Mouse (Mus musculus) frontal cortex, adult 2 months (tissue): ENCODE results near the gene Dgkd. TPM values are rescaled to one million over a fixed set of nuclear protein-coding genes. Genes with fewer than 3 reads are reported as not detected.
"Not testable (repeated sequence)": the region's sequence is repeated elsewhere in the genome, so short reads cannot be mapped to it uniquely, and the experiment has no call there.

Experiments
- DNase-seq, 2 experiments: peaks; one replicate each; pipeline ENCODE4 v3.0.0; 2022; ENCODE audit warnings: low spot score in 1 of 2; ENCODE audit errors: extremely low spot score in 1 of 2
- polyA plus RNA-seq: library from polyadenylated mRNA; depleted of rRNA; stranded (reverse); fragments of >200 nt; gene quantifications from 2 replicates; pipeline ENCODE4 v1.2.3, GENCODE M21; 2012; rRNA removed

Gene Dgkd
- polyA plus RNA-seq, result 57.6 and 73.7 TPM in 2 replicates

DNA sequence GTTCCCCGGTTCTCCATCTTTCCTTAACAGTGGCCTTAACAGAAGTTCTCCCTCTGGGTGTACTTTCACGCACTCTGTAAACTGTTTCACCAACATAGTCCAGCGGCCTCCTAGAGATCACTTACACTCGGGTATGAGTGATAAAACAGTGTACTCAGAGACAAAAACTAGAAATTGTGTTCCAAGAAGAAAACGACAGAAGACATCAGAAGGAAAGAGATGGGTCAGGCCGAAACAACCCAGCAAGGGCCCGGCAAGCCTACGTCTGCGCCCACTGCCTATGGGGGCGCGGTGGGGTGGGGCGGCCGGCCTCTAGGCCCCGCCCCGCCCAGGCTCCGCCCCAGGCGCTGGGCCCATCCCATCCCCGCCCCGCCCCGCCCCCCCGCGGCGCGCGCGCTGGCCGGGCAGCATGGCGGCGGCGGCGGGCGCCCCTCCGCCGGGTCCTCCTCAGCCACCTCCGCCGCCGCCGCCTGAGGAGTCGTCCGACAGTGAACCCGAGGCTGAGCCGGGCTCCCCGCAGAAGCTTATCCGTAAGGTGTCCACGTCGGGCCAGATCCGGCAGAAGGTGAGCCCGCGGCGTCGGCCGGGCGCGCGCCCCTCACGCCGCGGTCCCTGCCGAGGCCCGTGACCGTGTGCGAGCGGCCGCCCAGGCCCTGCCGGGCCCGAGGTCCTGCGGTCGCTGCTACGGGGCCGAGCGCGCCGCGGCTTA is at the start of gene Dgkd:
TSS of gene Dgkd (plus strand) at position 396 of the 709 bp plus-strand sequence.
- peak in 1 of 2 experiments; percentile 56 for DNase-seq

DNA sequence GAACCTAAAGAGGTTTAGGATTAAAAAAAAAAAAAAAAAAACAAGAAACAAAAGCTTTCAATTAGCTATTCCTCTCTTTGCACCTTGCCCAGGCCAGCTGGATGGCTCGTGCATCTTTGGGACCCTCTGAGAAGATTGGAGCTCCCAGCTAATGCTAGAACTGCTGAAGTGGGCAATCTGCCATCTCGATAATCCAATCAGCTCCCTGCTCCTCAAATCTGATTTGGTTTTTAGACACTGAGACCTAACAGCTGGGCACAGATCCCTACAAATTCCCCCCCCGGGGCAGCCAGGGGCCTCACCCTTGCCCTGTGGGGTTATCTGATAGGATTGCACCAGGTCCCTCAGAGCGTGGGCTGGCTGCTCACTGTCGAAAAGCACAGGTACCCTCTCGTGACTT is 49.5 kb upstream of the Dgkd start, which contains the start of gene Sag:
TSS of gene Sag (plus strand) at position 105 of the 400 bp plus-strand sequence.
- DNase-seq, result no peak

DNA sequence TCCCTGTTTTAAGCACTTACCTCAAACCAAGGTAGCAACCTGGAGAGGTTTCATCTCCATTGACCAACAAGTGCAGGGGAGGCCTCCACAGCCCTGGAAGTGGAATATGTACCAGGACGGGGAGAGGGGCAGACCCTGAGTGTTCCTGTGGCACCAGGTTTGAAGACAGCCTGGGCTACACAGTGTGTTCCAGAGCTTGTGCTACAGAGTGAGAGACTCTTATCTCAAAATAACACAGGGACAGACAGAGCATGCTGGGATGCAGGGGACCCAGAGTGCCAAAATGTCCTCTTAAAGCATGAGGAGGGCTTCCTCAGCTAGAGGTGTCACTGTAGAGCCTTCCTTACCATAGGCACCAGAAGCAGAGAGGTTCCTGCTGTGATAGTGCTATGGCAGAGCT is 45.3 kb upstream of the Dgkd start:
- no peak for DNase-seq

DNA sequence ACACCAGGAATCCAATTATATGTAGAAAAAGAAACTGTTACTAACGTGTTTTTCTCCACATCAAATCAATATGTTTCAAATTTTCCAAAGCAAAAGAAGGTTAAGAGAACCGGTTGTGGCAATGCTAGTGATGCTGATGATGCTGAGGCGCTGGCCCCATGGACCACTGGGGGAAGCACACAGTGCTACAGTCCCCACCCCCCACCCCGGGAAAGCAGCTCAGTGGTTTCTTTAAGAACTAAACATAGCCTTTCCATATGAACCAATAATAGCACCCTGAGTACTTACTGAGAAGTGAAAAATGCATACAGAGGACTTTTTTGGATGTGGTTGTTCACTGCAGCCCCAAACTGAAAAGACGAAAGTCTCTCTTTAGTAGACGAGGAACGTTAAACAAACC is 41.7 kb upstream of the Dgkd start:
- DNase-seq, result no peak

DNA sequence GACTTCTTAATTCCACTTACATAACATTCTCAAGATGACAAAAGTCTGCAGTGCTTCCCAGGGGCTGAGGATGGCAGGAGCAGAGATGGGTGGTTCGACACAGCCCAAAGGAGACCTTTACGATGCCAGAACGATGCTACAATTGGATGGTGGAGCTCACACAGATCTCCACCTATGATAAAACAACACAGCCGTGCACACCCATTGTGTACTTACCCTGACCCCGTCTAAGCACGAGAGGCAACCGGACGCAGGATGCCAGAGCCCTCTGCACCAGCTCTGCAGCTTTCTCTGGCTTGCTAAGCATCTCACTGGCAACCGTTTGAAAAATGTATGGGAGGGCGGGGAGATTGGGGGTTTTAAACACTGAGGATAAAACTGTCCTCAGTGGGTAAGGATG is 41.0 kb upstream of the Dgkd start:
- DNase-seq, result no peak

DNA sequence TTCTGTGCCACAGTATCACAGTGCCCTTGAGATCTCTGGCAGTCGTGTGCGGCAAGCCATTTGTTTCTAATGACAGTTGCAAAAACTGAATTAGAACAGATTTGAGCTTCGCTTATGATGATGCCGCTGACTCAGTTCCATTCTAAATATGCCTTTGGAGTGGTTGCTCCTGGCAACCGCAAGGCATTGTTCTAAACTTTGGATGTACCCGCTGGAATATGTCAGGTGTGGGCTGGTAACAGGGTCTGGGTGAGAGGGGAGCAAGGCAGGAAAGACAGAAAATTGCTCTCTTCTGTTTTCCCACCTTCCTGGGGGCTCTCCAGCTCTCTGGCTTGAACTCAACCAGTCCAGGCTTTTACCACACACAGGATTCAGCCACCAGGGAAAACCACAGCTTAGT is 39.9 kb upstream of the Dgkd start:
- peak; percentile 71 to 75 for DNase-seq

DNA sequence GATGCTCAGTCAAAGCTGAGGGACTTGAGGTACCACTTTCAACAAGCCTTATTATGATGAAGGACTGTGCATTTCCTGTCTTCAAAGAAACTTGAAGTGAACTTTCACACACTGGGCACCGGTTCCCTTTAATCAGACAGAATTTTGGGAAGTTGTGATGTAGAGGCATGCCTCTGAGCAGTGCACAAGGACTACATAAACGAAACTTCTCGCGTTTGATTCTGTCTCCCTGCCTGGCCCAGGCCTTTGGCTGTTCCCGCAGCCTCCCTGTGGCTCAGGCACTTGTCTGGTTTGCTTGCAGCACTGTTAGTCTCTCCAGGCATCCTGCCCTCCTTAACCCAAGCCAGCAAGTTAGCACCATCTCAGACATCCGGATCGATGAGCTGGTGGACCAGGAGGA is 39.4 kb upstream of the Dgkd start:
- no peak for DNase-seq

DNA sequence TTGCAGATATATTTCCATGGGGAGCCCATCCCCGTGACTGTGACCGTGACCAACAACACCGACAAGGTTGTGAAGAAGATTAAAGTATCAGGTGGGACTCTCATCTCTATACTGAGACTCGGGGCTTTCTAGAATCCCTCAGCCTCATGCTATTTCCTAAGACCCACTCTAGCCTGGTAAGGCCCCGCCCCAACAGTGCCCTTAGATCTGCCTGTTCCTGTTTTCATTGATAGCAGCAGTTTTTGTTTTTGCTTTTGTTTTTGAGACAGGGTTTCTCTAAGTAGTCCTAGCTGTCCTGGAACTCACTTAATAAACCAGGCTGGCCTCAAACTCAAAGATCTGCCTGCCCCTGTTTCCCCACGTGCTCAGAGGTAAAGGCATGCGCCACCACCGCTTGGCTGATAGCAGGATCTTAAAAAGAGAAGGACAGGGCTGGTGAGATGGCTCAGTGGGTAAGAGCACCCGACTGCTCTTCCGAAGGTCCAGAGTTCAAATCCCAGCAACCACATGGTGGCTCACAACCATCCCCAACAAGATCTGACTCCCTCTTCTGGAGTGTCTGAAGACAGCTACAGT is 28.6 kb upstream of the Dgkd start:
- DNase-seq, result no peak

DNA sequence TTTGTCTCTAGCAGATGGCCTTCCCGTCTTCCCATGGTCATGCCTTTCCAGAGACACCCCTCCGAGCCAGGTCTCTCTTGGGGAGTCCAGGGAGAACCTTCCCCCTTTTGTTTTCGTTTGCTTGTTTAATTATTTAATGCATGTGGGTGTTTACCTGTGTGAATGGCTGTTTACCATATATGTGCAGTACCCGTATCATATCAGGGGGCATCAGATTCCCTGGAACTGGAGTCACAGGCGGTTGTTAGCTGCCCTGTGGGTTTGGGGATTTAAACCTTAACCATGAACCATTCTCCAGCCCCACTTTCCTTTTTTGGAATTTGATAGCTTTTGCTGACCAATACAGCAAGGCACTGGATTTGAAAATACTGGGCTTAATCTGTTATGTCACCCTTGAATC is 27.8 kb upstream of the Dgkd start:
- no peak for DNase-seq

DNA sequence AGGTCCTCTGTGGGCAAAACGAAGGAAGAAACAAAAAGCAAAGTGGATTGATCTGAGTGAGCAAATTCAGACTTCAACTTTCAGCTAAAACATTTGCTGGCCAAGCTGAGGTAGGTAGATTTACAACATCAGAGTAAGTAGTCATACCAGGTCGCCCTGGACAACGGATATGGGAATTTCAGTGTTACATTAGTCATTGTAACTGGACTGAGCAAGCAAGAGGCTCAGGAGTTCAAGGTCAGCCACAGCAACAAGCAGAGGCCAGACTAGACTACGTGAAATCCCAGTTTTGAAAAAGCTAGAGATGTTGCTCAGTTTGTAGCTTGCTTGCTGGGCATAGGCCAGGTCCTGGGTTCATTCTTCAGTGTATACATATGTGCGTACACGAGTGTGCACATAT is 27.1 kb upstream of the Dgkd start:
- DNase-seq, result no peak

DNA sequence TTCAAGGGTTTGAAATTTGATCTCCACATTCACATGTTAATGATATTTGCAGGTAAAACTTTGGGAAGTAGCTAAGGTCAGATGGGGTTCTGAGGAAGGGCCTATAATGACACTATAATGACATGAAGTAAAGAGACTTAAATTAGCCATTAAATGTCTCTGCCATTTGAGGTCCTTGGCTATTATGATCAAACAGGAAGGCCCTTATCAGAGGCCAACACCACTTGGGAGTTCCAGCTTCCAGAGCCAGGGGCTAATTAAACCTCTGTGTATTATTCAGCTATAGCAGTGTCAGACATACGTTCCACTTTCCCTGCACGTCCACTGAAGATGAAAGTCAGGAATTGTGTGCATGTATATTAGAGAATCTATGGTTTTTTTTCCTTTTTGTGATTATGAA is 26.6 kb upstream of the Dgkd start:
- DNase-seq, result no peak

DNA sequence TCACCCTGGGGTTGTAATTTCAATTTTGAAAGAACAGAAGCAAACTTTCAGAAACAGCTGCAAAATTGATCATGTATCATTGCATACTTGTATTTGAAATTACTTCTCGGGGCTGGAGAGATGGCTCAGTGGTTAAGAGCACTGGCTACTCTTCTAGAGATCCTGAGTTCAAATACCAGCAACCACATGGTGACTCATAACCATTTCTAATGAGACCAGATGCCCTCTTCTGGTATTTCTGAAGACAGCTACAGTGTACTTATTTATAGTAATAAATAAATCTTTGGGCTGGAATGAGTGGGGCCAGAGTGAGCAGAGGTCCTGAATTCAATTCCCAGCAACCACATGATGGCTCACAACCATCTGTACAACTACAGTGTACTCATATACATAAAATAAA is 25.6 kb upstream of the Dgkd start:
- not testable (repeated sequence) for DNase-seq

DNA sequence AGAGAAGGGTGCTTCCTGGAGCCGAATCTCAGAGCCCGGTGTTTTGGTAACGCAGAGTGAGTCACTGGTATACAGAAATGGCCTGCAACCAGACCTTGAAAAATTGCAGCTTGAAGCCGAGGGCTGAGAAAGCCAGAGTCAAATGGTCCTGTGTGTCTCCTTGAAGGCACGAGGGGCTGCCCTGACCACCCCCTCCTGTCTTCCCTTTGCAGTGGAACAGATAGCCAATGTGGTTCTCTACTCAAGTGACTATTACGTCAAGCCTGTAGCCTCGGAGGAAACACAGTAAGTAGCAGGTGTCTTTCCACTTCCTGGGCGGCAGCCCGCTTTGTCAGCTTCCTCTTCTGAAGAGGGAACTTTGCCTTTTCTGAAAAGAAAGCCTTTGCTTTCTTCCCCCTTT is 24.9 kb upstream of the Dgkd start:
- peak in 1 of 2 experiments; percentile 21 for DNase-seq

DNA sequence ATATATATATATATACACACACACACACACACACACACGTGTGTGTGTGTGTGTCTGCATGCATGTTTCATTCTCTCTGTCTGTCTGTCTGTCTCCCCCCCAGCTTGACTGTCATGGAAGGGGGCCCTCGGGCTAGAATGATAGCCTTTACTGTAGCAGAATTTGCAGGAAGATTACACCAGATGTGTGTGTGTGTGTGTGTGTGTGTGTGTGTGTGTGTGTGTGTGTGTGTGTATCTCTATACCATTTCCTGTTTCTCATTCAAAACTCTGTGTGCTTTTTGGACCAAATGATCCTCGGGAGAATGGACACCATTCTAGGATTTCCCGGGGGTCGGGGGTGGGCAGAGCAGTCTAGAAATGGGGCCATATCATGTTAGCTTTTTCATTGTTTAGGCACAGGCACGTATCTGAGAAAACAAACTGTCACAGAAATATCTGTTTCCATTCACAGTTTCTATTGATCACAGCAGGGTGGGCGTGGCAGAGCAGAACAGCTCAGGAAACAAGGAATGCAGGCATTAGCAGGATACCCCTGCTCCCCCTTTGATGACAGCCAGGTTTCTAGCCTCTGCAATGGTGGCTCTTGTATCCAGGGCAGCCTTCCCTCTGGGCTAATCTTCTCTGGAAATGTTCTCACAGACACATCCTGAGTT is 24.0 kb upstream of the Dgkd start:
- DNase-seq, result no peak

DNA sequence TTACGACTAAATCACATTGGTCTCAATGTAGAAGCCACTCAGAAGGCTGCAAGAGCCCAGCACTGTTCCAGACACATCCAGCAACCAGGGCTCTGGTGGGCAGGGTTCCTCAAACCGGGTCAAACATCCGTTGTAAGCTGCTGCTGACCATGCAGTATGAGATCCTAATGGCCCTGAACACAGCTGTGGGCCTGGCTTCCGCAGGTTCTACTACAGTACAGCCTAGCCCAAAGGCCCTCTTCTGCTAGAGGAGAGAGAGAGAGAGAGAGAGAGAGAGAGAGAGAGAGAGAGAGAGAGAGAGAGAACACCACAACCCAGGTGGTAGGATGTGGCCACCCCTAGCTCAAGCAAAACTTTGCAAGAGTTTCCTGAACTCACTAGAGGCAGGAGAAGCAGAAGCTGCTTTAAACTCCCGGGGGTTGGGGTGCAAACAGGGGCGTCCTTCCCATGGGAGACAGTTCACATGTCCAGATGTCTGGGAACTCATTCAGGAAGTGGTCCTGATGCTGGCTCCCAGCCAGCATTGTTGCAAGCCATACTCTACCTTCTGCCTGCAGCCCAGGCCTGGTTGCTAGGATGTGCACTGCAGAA is 23.4 kb upstream of the Dgkd start:
- DNase-seq, result no peak

DNA sequence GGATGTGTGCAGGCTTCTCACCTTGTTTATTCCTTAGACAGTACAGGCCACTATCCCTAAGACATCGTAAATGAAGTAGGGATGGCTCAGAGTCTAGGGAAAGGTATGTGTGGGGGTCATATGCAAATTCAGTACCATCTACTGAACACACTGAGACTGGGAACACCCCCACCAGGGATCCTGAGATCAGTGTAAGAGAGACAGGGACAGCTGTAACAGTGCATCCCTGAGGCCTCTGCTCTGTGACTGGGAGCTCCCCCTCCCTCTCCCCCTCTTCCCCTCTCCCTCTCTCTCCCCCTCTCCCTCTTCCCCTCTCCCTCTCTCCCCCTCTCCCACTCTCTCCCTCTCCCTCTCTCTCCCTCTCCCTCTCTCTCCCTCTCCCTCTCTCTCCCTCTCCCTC is 16.6 kb upstream of the Dgkd start:
- DNase-seq, result no peak

DNA sequence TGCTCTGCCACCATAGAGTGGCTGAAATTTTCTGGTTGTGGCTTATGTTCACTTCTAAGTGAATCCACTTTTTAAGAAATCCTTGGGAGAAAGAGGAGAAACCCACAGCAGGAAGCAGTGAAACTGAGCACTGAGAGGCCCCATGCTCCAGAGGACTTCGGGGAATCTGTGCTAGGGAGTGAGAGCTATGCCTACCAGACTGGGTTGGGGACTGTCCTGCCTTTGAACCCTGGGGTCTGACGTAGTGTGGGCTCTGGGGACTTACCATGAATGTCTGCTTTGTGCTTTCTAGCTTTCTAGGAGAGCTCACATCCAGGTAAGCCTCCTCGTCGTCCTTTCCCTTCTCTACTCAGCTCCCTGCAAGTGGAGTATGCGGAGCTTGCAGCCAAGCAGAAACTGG is 16.1 kb upstream of the Dgkd start:
- no peak for DNase-seq

DNA sequence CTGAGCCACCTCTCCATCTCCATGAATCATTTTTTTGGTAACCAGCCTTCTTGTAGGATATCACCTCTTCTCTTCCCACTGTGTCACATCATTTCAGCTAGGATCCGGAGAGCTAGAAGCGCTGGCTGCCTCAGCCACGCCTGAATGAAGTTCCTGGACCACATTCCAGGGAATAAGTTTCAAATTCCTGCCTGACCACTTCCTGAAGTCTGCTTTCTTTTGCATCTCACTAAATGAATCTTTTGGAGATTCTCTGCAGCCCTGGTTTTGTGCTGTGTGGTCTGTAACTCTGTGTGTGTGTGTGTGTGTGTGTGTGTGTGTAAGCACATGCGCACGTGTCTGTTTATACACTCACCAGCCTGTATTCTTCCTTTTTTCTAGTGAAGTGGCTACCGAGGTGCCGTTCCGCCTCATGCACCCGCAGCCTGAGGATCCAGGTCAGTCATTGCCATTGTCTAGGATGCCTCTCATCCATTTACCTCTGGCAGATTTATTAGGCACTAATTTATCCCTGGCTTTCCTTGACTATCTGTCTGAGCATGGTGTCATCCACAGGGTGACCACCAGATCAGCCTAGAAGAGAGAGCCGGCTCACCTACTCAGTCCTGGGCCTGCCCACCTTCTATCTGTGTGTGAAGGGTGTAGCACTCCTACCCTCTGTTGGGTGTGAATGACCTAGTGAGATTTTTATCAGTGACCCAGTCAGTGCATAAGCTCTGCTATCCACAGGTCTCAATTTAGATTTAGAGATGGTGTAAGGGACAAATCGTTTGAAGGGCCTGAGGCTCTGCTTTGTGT is 12.5 kb upstream of the Dgkd start:
- no peak for DNase-seq

DNA sequence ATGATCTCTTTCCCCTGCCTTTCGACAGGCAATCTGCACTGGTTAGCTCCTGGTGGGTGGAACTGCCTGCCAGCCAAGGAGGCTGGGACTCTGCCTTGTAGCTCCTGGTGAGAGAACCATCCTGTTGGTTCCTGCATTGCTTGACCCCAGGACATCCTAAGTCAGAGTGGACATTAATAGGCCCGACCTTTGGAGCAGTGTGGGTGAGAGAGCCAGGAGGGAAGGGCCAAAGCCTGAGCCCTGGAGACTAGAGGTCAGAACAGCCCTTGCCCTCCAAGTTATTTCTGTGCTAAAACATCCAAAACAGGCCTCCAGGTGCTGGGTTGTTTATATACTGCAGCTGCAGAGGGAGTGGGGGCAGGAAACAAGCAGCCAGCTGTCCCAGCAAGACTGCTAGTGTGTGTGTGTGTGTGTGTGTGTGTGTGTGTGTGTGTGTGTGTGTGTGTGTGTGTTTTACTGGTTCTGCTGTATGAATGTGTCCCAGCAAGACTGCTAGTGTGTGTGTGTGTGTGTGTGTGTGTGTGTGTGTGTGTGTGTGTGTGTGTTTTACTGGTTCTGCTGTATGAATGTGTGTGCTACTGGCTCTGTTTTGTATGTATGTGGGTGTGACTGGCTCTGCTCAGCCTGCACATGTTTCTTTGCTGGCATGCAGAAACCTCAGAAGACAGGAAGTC is 6.1 kb upstream of the Dgkd start:
- no peak for DNase-seq

DNA sequence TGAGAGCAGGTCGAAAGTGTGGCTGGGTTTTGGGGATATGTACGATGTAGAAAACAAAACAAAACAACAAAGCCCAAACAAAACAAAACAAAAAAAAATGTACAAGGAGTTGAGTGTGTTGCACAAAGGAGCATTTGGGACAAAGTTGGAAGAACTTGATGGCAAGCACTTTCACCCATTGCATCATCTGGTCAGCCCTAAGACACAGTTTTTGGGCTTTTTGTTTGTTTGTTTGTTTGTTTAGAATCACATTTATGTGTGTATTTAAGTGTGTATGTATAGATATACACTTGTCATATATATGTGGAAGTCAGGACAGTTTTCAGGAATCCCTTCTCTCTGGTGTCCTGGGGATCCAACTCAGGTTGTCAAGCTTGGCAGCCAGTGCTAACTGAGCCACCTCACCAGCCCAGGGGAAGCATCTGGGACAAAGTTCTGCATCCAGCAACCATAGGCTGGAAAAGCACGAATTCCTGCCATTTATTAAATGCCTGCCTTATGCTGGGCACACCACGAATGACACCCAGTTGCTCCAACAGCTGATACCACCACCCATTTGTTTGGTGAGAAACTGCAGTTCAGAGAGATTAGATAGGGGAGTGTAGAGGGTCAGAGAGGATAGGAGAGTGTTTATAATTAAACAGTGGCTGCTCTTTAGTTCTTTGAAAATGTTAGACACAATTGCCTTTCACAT is 5.5 kb upstream of the Dgkd start:
- DNase-seq, result no peak
